Mouse (Mus musculus) lung, postnatal 25 days (tissue): ENCODE results near the gene Onecut3.

Experiments
- DNase-seq: peaks from one replicate; pipeline ENCODE4 v3.0.0; 2022; ENCODE audit warnings: low spot score

The Onecut3 gene

DNA sequence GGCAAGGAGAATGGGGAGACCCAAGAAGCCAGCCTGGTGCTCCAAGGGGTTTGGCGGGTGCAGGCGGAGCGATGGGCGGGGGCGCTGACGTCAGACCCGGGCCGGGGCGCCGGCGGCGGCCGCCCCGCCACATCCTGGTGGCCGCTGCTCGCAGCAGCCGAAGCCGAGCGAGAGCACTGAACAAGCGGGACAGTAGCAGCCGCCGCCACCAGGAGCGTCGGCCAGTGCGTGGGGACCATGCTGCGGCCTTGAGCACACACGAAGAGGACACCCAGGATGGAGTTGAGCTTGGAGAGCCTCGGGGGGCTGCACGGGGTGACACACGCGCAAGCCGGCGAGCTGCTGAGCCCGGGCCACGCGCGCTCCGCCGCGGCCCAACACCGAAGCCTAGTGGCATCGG, at the start of gene Onecut3:
Gene Onecut3 (plus strand): TSS at position 104 of the 400 bp plus-strand sequence.
- DNase-seq: peak; percentile 32

DNA sequence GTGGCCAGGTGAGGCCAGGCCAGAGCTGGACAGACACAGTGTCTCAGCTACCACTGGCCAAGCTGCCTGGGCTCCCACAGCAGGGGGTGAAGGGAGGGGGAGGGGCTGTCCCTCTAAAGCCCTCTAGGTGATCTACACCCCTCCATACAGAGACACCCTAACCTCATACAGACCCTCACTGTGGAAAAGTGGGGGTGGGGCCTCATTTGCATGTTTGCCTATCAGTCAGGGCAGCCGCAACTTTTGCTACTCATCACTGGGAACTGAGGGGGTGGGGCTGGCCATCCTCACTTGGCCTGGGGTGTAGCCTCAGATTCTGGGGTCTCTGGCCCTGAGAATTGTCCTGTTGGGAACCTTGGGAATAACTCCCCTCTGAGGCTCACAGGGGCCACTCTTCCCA, 49.6 kb upstream of the Onecut3 start:
- DNase-seq: no peak

DNA sequence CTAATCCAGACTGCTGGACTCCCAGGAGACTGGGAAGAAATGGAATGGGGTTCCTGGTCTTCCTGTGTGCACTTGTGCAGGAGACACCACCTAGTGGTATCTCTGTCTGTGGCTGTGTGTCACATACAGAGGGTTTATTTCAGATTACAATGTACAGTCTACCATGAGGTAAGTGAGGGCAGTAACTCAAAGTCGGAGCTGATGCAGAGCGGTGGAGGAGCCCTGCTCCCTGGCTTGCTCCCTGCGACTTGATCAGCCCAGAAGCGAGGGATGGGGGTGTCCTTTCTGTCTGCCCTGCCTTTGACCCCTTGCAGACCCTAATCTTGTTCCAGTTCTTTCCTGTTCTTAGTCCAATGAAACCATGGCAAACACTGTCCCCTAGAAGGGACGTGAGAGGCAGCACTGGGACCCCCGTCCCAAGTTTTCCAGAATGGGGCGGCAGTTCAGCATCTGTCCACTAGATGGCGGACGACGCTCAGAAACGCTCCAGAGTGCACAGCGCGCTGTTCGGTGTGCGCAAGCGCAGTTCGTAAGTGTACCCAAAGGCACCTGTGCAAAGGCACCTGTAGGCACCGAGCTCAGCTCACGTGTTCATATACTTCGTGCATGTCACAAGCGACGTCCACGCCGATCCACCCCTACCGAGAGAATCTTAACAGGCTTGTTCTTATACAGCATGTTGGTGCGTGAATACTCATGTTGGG, 48.6 kb upstream of the Onecut3 start:
- peak; percentile 82 for DNase-seq

DNA sequence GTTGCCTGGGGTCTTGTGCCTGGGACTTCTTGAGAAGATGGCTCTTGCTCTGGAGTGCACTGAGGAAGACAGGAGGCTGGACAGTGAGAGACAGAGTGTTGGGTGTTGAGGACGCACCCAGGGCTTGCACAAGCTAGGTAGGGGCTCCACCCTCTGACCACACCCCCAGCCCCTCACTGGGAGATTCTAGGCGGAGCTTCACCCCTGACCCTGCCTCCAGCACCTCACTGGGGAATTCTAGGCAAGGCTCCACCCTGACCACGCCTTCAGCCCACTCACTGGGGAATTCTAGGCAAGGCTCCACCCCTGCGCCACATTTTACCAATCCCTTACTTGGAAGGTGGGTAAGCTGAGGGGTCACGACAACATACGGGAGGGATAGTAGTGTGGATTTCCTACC, 44.0 kb upstream of the Onecut3 start:
- DNase-seq: no peak

DNA sequence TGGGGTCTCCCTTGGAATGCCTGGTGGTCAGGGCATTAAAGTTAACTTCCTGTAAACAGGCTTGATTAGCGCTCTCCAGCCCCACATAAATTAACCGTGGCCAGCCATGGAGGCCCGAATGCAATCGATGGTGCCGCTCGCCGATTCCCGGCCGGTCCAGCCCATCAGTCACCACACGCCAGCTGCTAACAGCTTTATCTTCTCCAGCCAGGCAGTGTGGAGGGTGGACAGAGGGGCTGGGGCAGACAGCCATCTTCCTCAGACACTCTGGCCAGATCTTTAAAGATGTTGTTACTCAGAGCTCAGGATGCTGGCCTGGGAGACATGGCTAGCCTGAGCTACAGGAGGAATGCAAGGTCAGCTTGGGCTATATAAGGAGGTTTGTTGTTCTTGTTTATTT, 41.0 kb upstream of the Onecut3 start:
- no peak for DNase-seq

DNA sequence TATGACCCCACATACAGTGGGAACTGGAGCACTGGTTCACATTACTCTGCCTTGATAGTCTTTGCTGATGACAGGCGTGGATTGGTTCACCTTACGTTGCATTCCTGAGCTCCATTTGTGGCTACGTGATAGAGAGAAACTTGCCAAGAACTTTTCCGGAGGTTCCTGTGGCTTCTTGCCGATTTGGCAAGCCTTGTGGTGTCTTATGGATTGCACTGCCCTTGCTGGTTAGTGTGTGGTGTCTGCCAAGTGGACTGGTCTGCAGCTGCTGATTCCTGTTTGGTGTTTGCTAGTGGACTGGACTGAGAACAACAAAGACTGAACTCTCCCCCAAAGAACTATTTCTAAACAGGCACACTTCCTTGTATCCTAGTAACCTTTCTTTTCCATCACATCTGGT, 39.9 kb upstream of the Onecut3 start:
- no peak for DNase-seq

DNA sequence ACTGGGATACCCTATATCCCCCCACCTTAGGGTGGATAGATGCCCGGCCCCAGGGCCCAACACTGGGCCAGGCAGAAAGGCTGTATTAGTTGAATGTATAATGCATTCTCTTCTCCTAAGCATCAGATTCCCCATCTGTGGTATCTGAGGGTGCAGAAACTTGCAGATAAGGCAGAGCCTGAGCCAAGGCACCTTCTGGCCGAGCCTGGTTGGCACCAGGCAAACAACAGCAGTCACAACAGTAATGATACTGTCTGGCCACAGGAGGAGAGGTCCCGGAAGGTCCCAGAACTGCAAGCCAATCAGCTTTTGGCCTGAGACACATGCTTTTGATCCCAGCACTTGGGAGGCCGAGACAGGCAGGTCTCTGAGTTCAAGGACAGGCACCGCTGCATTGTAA, 38.9 kb upstream of the Onecut3 start:
- no peak for DNase-seq

DNA sequence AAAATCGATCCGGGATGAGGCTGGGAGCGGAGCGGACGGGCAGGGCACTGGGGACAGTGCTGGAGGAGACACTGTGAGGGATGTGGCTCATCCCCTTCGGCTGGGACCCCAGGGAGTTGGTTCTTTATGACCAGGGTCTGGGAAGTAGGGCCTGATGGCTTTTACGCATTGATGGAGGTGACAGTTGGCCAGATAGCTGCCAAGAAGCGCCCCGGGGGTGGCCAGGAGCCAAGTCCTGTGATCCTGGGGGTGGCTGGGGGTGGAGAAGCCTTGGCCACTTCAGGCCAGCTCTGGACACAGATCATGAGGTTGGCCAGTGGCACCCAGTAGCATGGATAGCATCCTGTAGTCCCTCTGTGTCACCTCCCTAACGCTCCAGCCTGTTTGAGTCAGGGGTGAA, 35.4 kb upstream of the Onecut3 start:
- DNase-seq: no peak

DNA sequence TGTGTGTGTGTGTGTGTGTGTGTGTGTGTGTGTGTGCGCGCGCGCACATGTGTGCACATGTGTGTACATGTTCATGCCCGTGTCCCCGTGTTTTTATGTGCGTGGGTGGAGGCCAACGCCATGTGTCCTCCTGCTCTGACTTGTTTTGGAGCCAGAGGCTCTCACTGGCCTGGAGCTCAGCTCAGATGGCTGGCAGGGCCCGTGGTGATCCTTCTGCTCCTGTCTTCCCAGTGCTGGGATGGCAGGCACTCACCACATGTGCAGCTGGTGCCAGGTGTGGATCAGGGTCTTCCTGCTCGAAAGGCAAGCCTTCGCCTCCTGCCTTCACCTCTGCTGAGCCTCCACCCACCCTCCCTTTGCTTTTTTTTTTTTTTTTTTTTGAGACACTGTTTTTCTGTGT, 35.0 kb upstream of the Onecut3 start:
- no peak for DNase-seq

DNA sequence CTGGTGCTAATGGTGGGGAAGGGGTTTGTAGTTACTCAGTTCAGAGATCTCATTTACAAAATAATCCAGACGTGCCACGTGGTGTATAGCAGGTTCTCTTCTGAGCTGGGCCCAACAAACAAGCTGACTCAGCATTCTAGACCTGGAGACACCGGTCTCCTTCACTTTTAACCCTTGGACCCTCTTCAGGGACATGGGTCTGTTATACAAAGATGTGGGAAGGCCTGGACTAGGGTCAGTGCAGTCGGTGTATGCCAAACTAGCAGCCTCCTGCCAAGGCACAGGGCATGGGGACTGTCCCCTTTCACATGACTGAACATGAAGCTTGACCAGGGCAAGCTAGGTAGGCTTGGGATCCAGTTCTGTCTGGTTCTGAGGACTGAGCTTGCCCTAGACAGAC, 34.3 kb upstream of the Onecut3 start:
- DNase-seq: no peak

DNA sequence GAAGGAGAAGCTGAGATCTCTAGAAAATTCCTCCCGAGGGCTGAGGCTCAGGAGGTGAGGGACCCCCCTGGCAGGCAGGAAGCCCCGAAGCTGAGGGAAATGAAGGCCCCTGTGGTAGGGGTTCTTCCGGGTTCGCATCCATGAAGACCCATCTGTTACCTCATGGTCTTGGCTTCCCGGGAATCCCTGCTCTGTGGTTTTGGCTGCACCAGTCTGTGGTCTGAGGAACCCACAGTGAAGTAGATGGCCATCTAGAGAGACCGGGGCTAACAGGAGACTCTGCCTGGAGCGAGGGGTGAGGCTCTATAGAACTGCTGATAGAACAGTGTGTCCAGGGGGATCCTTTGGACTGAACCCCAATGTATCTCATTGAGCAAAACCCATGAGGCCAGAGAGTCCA, 33.3 kb upstream of the Onecut3 start:
- no peak for DNase-seq

DNA sequence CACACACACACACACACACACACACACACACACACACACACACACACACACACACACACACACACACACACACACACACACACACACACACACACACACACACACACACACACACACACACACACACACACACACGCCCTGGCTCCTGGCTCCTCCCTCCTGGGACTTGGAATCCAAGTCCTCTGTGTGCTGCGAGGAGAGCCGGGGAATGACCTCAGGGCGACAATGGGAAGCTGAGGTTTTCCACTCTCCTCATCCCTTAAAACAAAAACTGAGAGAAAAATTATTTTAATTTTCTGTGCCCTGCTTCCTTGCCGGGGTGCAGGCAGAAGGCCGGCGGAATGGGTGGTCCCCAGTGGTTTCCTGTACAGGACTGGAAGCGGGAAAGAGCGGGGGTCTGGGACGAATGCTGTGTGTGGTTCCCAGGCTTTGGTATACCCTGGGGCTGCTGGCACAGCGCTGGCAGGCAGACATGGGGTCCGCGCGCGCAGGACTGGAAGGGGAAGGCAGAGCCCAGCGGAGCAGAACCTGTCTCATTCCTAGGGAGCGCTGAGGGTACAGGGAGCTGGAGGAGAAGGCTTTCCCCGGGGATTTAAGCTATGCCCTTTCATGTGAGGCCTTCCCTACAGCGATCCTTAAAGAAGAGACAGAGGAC, 30.1 kb upstream of the Onecut3 start:
- DNase-seq: no peak

DNA sequence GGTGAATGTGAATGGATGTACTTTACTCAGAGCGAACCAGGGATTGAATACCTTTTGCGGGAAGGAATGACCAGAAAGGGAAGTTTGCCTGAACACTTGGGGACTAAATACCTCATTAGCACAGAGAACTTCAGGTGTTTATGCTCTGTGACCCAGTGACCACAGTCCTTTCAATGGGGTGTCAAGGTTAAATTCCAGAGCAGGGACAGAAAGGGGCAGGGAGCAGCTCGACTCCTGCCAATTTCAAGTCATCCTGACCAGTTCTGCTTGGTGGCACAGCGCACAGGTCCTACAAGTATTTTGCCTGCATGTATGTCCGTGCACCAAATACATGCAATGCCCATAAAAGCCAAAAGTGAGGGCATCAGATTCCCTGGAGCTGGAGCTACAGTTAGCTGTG, 29.6 kb upstream of the Onecut3 start:
- no peak for DNase-seq

DNA sequence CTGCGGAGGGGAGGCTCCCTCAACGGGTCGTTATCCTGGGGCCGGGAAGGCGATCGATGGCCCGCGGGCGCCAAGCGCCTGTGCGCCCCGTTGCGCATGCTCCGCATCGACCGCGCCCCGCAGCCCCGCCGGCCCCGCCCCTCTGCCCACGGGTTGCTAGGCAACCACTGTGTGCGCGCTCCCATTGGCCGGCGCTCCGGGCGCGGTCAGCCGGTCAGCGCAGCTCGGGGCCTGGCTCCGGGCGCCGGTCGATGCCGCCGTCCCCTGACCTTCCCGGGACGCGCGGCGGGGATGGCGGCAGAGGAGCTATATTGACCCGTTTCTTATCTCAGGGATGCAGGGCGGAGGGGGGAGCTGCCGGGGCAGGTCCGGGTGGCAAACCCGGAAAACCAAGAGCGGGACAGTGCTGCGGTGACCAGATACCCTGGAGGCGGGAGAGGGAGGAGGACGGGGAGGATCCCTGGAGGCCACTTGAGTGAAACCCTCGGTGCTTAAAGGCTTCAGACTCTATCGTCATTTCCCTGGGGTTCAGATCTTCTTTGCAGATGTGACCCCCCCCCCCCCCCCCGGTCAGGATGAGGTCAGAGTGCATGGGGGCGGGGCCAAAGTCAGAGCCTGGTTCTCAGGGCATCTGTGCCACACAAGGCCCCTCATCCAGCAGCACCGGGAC, 19.2 kb upstream of the Onecut3 start:
- peak; percentile 86 for DNase-seq

DNA sequence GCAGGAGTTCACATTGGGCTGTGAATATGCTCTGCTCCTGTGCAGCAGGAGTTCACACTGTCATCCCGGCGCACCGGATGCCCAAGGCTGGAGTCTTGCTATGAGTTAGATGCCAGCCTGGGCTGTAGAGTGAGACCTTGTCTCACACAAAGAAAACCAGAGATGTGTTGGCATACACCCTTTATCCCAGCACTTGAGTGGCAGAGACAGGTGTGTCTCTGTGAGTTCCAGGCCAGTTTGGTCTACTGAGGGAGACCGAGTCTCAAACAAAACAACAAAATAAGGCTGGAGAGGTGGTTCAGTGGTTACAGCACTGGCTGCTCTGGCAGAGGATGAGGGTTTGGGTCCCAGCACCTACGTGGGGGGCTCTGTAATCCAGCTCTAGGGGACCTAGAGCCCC, 16.1 kb upstream of the Onecut3 start:
- no peak for DNase-seq

DNA sequence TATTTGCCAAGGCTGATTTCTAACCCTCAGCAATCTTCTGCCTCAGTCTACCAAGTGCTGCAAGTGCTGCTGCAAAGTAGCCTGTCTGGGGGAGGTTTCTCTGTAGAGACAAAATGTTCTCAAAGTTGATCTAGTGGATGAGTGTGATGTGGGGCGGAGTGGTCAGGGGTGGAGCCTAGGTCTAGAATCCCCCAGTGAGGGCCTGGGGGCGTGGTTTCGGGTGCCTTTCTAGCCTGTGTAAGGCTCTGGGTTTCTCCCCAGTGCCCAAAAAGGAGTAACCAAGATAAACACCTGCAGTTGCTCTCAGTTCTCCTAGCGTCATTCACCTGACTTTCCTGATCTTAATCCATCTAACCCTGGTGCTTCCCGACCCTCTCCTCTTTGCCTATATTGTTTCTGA, 13.6 kb upstream of the Onecut3 start:
- DNase-seq: no peak

DNA sequence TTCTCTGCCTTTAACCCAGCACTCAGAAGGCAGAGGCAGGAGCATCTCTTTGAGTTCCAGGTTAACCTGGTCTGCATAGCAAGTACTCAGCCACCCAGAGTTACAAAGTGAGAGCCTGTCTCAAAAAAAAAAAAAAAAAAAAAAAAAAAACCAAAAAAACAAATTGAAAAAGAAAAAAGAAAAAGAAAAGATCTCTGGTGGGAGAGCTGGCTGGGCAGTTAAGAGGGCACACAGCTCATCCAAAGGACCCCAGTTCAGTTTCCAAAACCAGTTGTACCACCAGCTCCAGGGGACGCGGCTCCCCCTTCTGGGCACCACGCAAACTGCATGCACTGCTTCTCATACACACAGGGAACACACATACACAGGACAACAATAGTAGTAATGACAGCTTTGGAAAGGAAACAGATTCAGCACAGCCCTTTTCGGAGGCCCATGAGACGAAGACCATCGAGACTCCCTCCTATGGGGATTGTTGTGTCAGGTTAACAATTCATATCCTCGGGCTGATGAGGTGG, 7.7 kb upstream of the Onecut3 start:
- DNase-seq: no peak

DNA sequence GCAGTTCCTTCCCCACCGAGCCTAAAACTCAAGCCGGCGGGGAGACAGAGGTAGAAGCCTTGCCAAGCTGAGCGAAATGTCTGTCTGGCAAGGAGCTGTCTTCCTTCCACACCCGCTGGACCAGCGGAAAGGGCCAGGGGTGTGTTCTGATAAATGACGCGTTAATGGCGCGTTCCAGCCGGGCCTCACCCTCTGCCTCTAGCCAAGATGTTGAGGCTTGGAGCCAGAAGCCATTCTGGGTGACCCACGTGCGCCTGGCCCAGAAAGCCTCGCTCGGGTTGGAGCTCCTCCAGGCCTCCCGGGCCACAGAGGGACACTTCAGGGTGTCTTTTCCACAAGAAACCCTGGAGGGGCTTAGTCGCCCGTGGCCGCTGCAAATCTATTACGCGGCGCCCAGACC, 4.6 kb upstream of the Onecut3 start:
- peak; percentile 71 for DNase-seq

DNA sequence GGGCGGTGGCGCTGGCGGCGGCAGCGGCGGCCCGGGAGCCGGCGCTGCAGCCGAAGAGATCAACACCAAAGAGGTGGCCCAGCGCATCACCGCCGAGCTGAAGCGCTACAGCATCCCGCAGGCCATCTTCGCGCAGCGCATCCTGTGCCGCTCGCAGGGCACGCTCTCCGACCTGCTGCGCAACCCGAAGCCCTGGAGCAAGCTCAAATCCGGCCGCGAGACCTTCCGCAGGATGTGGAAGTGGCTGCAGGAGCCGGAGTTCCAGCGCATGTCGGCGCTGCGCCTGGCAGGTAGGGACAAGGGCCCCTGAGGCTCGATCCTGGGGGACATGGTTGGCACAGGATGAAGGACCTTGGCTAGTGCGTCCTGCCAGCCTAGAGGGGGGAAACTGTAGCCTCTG, 1.3 kb downstream of the Onecut3 start:
- no peak for DNase-seq

DNA sequence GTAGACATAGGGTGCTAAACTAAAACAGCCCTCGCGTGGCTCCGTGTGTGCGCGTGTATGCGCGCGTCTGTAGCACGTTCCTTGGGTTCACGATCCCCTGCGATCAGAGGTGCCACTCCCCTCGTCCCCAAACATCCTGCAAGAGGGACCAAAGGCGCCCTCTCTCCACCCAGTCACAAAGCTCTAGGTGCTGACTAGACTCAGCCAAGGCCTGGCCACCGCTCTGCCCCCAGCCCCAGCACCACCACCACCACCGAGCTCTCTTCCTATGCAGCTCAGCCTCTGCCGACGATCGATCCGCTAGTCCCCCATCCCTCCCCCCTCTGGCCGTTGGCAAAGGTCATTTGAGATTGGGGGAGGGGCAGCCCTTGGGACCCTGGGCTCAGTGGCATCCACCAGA, 1.8 kb downstream of the Onecut3 start:
- no peak for DNase-seq

DNA sequence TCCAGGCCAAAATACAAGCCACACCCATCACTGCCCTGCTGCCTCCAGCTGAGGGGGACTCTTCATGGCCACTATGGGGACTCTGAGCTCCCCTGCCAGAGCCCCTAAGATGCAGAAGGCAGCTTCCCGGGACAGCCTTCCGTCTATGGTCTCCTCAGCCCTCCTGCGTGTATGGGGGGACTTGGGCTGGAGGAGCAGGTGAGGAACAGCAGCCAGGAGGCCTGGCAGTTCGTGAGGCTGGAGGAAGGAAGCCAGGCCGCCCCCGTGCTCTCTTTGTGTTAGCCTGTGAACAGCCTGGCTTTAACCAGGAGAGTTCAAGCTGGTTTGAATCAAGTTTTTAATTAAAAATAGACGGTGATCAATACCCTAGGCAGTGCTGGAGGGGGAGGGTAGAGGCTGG, 7.7 kb downstream of the Onecut3 start:
- no peak for DNase-seq

DNA sequence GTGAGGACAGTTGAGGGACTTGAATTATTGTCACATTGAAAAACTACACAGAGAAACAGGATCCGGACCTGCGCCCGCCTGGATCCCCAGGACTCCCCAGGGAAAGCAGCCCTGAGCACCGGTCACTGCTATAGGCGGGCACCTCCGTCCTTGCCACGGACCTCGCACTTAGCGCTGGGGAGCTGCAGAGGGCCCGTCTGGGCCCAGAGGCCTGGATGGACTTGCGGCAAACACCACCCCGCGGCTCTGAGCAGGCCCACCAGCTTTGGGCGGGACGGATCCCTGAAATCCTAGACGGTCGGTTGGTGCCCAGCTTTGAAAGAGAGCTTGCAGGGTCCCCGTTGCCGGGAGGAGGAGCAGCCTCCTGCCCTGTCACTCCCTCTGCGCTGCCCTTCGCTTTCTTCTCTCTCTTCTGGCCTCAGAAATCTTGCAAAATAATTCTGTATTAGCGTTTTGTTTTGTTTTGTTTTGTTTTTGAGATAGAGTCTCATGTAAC, 8.2 kb downstream of the Onecut3 start:
- no peak for DNase-seq

DNA sequence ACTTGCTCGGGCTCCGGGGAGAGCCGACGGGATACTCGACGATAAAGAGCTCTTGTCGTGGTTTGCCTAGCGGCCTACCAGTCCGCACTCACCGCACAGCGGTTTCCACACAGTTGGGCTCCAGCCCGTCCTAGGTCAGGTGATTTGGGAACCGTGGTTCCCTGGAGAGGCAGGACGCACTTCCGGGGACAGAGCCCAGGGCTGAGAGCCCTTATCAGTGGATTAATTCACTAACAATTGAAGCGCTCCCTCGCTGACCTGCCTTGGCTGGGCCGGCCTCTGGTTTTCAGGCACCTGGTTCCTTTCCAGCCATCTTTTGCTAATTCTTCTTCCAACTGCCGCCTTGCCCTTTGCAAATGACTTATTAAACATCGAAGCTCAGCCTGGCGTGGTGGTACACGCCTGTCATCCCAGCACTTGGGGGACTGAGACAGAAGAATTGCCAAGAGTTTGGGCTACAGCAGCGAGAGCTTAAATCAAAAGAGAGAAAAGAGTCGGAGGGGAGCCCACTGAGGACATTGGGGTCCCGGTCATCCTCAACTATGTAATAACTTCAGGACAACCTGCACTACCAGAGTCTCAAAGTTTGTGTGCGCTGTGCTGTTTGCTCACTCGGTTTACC, 9.1 kb downstream of the Onecut3 start:
- DNase-seq: peak; percentile 85
